Comparison of ENCODE assay signal across 24 mouse cellular contexts in genomic region chr9:99034111-99034510, GRCm38 (mm10). TPM values are rescaled to one million over a fixed set of nuclear protein-coding genes. Genes with fewer than 3 reads are reported as not detected.
DNase-seq lines count a peak whose midpoint lies in the region; ATAC-seq and TF ChIP-seq lines count a peak whose summit lies in the region.
"Had no signal": no experiment of that assay in that cellular context is flagged by ENCODE, and none has a peak within 500 bp of the region (broad histone marks: within the 10 kb centered on the region; RNA-seq: fewer than 3 reads in every experiment).

No protein-coding gene starts in this region.

- H3K27me3 ChIP-seq in intestine, postnatal 0 days (replicated peaks; ENCODE audit: control insufficient read depth, insufficient read depth, low read length) = no peaks in the 10 kb centered on the region
- H3K27me3 ChIP-seq in intestine, embryonic 15.5 days (replicated peaks) = no peaks in the 10 kb centered on the region
- H3K27me3 ChIP-seq in midbrain, embryonic 11.5 days (ENCODE audit: control insufficient read depth, insufficient read depth, low read length) = no peaks in the 10 kb centered on the region
- no peaks in the 10 kb centered on the region for H3K27me3 ChIP-seq in midbrain, embryonic 16.5 days (ENCODE audit: control insufficient read depth, insufficient read depth, low read depth, low read length)
- no peaks in the 10 kb centered on the region for H3K27me3 ChIP-seq in small intestine, adult 2 months (ENCODE audit: control insufficient read depth, insufficient read depth, low read length)
- H3K27me3 ChIP-seq: embryonic facial prominence, embryonic 13.5 days; embryonic facial prominence, embryonic 15.5 days; forebrain, embryonic 12.5 days had no signal

- no peak for ATAC-seq in intestine, postnatal 0 days
- ATAC-seq in intestine, embryonic 15.5 days = no peak
- ATAC-seq in midbrain, embryonic 11.5 days (ENCODE audit: low FRiP score) = no peak
- no peak for ATAC-seq in midbrain, embryonic 16.5 days
- ATAC-seq: forebrain, embryonic 14.5 days had no signal

- no peak overlapping the region for H3K9ac ChIP-seq in intestine, postnatal 0 days (ENCODE audit: low read depth, low read length)
- no peak overlapping the region for H3K9ac ChIP-seq in intestine, embryonic 15.5 days
- H3K9ac ChIP-seq in midbrain, embryonic 11.5 days (ENCODE audit: low read length) = no peak overlapping the region
- H3K9ac ChIP-seq in midbrain, embryonic 16.5 days (ENCODE audit: low read depth, low read length) = no peak overlapping the region
- H3K9ac ChIP-seq: embryonic facial prominence, embryonic 13.5 days; embryonic facial prominence, embryonic 15.5 days; forebrain, embryonic 12.5 days had no signal

- no peak for TF ChIP-seq POLR2A in small intestine, adult 2 months (IDR thresholded peaks at IDR 0.05; ENCODE audit: low read depth, low read length)

- DNase-seq in midbrain, embryonic 11.5 days (ENCODE audit: low spot score, missing footprints) = peak; percentile 81
- no peak for DNase-seq in kidney, postnatal 36 days
- DNase-seq: adrenal gland, adult 2 months; adrenal gland, postnatal 10 days; adrenal gland, postnatal 25 days; cerebellum, adult 11 months; cerebellum, adult 18-20 months; cerebellum, adult 8-10 months; cerebellum, adult 9-11 months; cerebellum, postnatal 14 days; cerebellum, postnatal 36 days; embryo, embryonic 11 days had no signal

- H3K4me3 ChIP-seq in intestine, postnatal 0 days (ENCODE audit: low read depth, low read length) = no peak overlapping the region
- no peak overlapping the region for H3K4me3 ChIP-seq in intestine, embryonic 15.5 days (replicated peaks)
- no peak overlapping the region for H3K4me3 ChIP-seq in midbrain, embryonic 11.5 days (ENCODE audit: low read depth, low read length)
- no peak overlapping the region for H3K4me3 ChIP-seq in midbrain, embryonic 16.5 days (ENCODE audit: low read depth, low read length)
- H3K4me3 ChIP-seq in small intestine, adult 2 months (ENCODE audit: low read depth, low read length) = peak overlapping the region; percentile 45
- H3K4me3 ChIP-seq: embryonic facial prominence, embryonic 13.5 days; embryonic facial prominence, embryonic 15.5 days; erythroblast, embryonic 14.5 days; forebrain, embryonic 10.5 days; forebrain, embryonic 12.5 days had no signal

- H3K27ac ChIP-seq in intestine, postnatal 0 days (ENCODE audit: low read depth, low read length) = no peak overlapping the region
- no peak overlapping the region for H3K27ac ChIP-seq in intestine, embryonic 15.5 days
- H3K27ac ChIP-seq in midbrain, embryonic 11.5 days (ENCODE audit: low read depth, low read length) = no peak overlapping the region
- no peak overlapping the region for H3K27ac ChIP-seq in midbrain, embryonic 16.5 days (ENCODE audit: low read length)
- H3K27ac ChIP-seq in small intestine, adult 2 months (ENCODE audit: insufficient read depth, low read depth, low read length) = peak overlapping the region; percentile 94
- H3K27ac ChIP-seq: embryonic facial prominence, embryonic 13.5 days; embryonic facial prominence, embryonic 15.5 days; forebrain, embryonic 10.5 days; forebrain, embryonic 12.5 days had no signal

- H3K4me2 ChIP-seq in intestine, postnatal 0 days (replicated peaks; ENCODE audit: low read depth) = 0 out of 2 replicates have a peak overlapping the region, but pooled peaks have one; percentile 59
- no peak overlapping the region for H3K4me2 ChIP-seq in intestine, embryonic 15.5 days (replicated peaks)
- no peak overlapping the region for H3K4me2 ChIP-seq in midbrain, embryonic 11.5 days
- H3K4me2 ChIP-seq in midbrain, embryonic 16.5 days (ENCODE audit: low read length) = no peak overlapping the region
- H3K4me2 ChIP-seq: embryonic facial prominence, embryonic 13.5 days; embryonic facial prominence, embryonic 15.5 days; forebrain, embryonic 12.5 days had no signal

- H3K9me3 ChIP-seq in intestine, postnatal 0 days (ENCODE audit: control insufficient read depth) = no peaks in the 10 kb centered on the region
- H3K9me3 ChIP-seq in intestine, embryonic 15.5 days = no peaks in the 10 kb centered on the region
- no peaks in the 10 kb centered on the region for H3K9me3 ChIP-seq in midbrain, embryonic 11.5 days (ENCODE audit: control insufficient read depth, low read length)
- 0 out of 2 replicates have a peak, but pooled peaks cover 3% of the 10 kb centered on the region for H3K9me3 ChIP-seq in midbrain, embryonic 16.5 days (replicated peaks; ENCODE audit: control insufficient read depth, low read length, poor library complexity, severe bottlenecking)
- H3K9me3 ChIP-seq: embryonic facial prominence, embryonic 13.5 days; embryonic facial prominence, embryonic 15.5 days; forebrain, embryonic 10.5 days; forebrain, embryonic 12.5 days had no signal

- no peak for TF ChIP-seq CTCF in intestine, postnatal 0 days (IDR thresholded peaks at IDR 0.05; ENCODE audit: low read depth)
- no peak for TF ChIP-seq CTCF in small intestine, adult 2 months (IDR thresholded peaks at IDR 0.05; ENCODE audit: extremely low read depth, insufficient read length, insufficient replicate concordance, low read depth, low read length)

- 88% methylated on average over 8 of the region's 8 CpGs for WGBS in intestine, postnatal 0 days
- WGBS in intestine, embryonic 15.5 days = 86% methylated on average over 8 of the region's 8 CpGs
- 89% methylated on average over 8 of the region's 8 CpGs for WGBS in midbrain, embryonic 11.5 days
- 82% methylated on average over 8 of the region's 8 CpGs for WGBS in midbrain, embryonic 16.5 days
- WGBS in small intestine, adult 2 months = 41% methylated on average over 8 of the region's 8 CpGs

- no peaks in the 10 kb centered on the region for H3K4me1 ChIP-seq in intestine, postnatal 0 days (replicated peaks; ENCODE audit: control insufficient read depth, insufficient read depth, low read length)
- peaks cover 3% of the 10 kb centered on the region; the same call in 1 of the 2 replicates for H3K4me1 ChIP-seq in intestine, embryonic 15.5 days (replicated peaks)
- H3K4me1 ChIP-seq in midbrain, embryonic 11.5 days (ENCODE audit: control insufficient read depth, insufficient read depth, low read length) = no peaks in the 10 kb centered on the region
- H3K4me1 ChIP-seq in midbrain, embryonic 16.5 days (ENCODE audit: control insufficient read depth, insufficient read depth, low read length) = no peaks in the 10 kb centered on the region
- H3K4me1 ChIP-seq in small intestine, adult 2 months (ENCODE audit: control insufficient read depth, insufficient read depth, insufficient read length, low read length) = peaks cover 9% of the 10 kb centered on the region; the same call in 1 of the 2 replicates
- H3K4me1 ChIP-seq: embryonic facial prominence, embryonic 13.5 days; embryonic facial prominence, embryonic 15.5 days; forebrain, embryonic 10.5 days; forebrain, embryonic 12.5 days had no signal

- H3K36me3 ChIP-seq in intestine, postnatal 0 days (ENCODE audit: control insufficient read depth, insufficient read depth) = no peaks in the 10 kb centered on the region; the same call in 1 of the 2 replicates
- H3K36me3 ChIP-seq in intestine, embryonic 15.5 days = no peaks in the 10 kb centered on the region
- H3K36me3 ChIP-seq in midbrain, embryonic 11.5 days (ENCODE audit: control insufficient read depth, insufficient read depth, low read length) = no peaks in the 10 kb centered on the region
- H3K36me3 ChIP-seq in midbrain, embryonic 16.5 days (ENCODE audit: control insufficient read depth, insufficient read depth, low read length) = peaks cover 8% of the 10 kb centered on the region; the same call in 1 of the 2 replicates
- peaks cover under 1% of the 10 kb centered on the region; the same call in 1 of the 2 replicates for H3K36me3 ChIP-seq in small intestine, adult 2 months (ENCODE audit: control insufficient read depth, insufficient read depth, low read length)
- H3K36me3 ChIP-seq: embryonic facial prominence, embryonic 13.5 days had no signal

RNA-seq across cellular contexts. Expression of gene Gm1123, which starts 1.4 kb away (rescaled TPM):
- 45.9 and 46.8 TPM in 2 replicates for polyA plus RNA-seq in intestine, postnatal 0 days (2015; fragmentation: Nextera tagmentation; extraction: Ambion mirVana)
- polyA plus RNA-seq in intestine, embryonic 15.5 days (2015; fragmentation: Nextera tagmentation; extraction: Ambion mirVana) = 14.5 and 15.5 TPM in 2 replicates
- polyA plus RNA-seq in midbrain, embryonic 11.5 days (2014; fragmentation: Nextera tagmentation; extraction: Ambion mirVana) = 0.08 TPM in 1 of 2 replicates, not detected in the other
- polyA plus RNA-seq in midbrain, embryonic 16.5 days (2015; fragmentation: Nextera tagmentation; extraction: Ambion mirVana) = 0.19 TPM in 1 of 2 replicates, not detected in the other
- polyA plus RNA-seq in small intestine, adult 2 months (2012; rRNA removed) = 39.4 and 90.3 TPM in 2 replicates
- polyA plus RNA-seq: adrenal gland, adult 2 months; C2C12; embryonic facial prominence, embryonic 11.5 days; embryonic facial prominence, embryonic 13.5 days; embryonic facial prominence, embryonic 15.5 days; erythroblast, embryonic 14.5 days; forebrain, embryonic 10.5 days; forebrain, embryonic 12.5 days; forebrain, embryonic 14.5 days had no signal

RNA-seq across cellular contexts. Expression of gene Faim, which starts 47.9 kb away (rescaled TPM):
- polyA plus RNA-seq in intestine, postnatal 0 days (2015; fragmentation: Nextera tagmentation; extraction: Ambion mirVana) = 30.3 and 31.2 TPM in 2 replicates
- polyA plus RNA-seq in intestine, embryonic 15.5 days (2015; fragmentation: Nextera tagmentation; extraction: Ambion mirVana) = 39.9 and 42.8 TPM in 2 replicates
- polyA plus RNA-seq in midbrain, embryonic 11.5 days (2014; fragmentation: Nextera tagmentation; extraction: Ambion mirVana) = 87.3 and 91.8 TPM in 2 replicates
- 118 and 119 TPM in 2 replicates for polyA plus RNA-seq in midbrain, embryonic 16.5 days (2015; fragmentation: Nextera tagmentation; extraction: Ambion mirVana)
- 0.85 and 1.2 TPM in 2 replicates for polyA plus RNA-seq in small intestine, adult 2 months (2012; rRNA removed)

Comparison
In these comparisons a context has a peak if more than half of its experiments do, and no peak if none do; other contexts are left out.
1. RNA of gene Gm1123, which starts 1.4 kb away (polyA plus RNA-seq): 39.4 to 90.3 TPM in small intestine, adult 2 months, 45.9 to 46.8 TPM in intestine, postnatal 0 days and 14.5 to 15.5 TPM in intestine, embryonic 15.5 days; 0.19 TPM in midbrain, embryonic 16.5 days and 0.08 TPM in midbrain, embryonic 11.5 days; every median in the first group is over 10 times any median in the second.
2. RNA of gene Faim, which starts 47.9 kb away (polyA plus RNA-seq): 118 to 119 TPM in midbrain, embryonic 16.5 days, 87.3 to 91.8 TPM in midbrain, embryonic 11.5 days, 39.9 to 42.8 TPM in intestine, embryonic 15.5 days and 30.3 to 31.2 TPM in intestine, postnatal 0 days; 0.85 to 1.2 TPM in small intestine, adult 2 months; every median in the first group is over 10 times any median in the second.